Mouse (Mus musculus): ENCODE results near the gene Chd2.

Chd2 gene

DNA sequence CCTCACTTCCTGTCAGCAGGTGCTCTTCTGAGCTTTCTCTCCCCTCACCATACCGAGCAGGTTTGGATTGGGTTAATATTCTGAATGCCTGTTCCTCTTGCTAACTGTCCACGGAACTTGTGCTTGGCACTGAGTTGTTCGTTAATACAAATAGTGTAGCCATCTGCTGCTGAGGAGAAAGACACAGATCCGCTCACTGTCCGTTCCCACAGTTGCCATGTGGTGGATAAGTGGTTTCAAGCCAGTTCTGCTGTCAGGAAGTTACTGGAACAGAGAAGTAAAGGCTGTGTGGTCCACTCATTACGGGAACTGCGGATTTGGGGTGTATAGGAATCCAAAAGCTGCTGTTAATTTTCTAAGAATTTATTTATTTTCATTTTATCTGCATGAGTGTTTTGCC, 158.8 kb downstream of the Chd2 start:
- DNase-seq (ENCODE audit: inconsistent age in 2 of 2, low spot score in 1 of 2), result no peak

DNA sequence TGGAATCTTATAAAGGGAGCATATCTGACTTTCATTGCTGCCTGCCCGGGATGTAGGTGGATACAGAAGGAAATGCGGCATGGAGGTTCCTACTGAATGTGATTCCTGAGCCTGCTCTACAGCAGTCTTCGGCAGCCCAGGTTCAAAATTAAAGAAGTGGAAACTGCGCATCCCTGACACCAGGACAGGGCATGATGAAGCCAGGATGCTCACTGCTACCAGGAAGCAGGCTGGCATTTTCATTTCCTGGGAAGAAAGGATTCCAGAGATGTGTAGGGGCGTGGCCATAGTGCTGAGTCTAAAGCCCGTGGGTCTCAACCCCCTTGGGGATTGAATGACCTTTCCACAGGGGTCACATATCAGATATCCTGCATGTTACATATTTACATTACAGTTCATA, 163.6 kb downstream of the Chd2 start:
- DNase-seq (ENCODE audit: inconsistent age in 2 of 2, low spot score in 1 of 2), result no peak

- DNase-seq (ENCODE audit: inconsistent age in 2 of 2, low spot score in 1 of 2), result no peak
Measured at GRCm38 (mm10) chr7:73377307-73377706, 164.3 kb downstream of the Chd2 start.

Data from adrenal gland, adult (tissue).